Comparison of ENCODE assay signal across 19 mouse cellular contexts in genomic region chrX:142665423-142665805, GRCm38 (mm10). TPM values are rescaled to one million over a fixed set of nuclear protein-coding genes. Genes with fewer than 3 reads are reported as not detected.
A peak's percentile ranks its signal among the peaks of the same experiment; 100 is the strongest.
DNase-seq lines count a peak whose midpoint lies in the region; ATAC-seq and TF ChIP-seq lines count a peak whose summit lies in the region.
"Had no signal": no experiment of that assay in that cellular context is flagged by ENCODE, and none has a peak within 500 bp of the region (broad histone marks: within the 10 kb centered on the region; RNA-seq: fewer than 3 reads in every experiment).

No protein-coding gene starts in this region.

- no peak for TF ChIP-seq EP300 in stomach, postnatal 0 days (optimal IDR thresholded peaks at IDR 0.05)

- H3K9me3 ChIP-seq in embryonic facial prominence, embryonic 12.5 days = no peaks in the 10 kb centered on the region
- no peaks in the 10 kb centered on the region for H3K9me3 ChIP-seq in embryonic facial prominence, embryonic 10.5 days
- no peaks in the 10 kb centered on the region for H3K9me3 ChIP-seq in kidney, embryonic 14.5 days (ENCODE audit: control insufficient read depth, low read length)
- H3K9me3 ChIP-seq in stomach, embryonic 14.5 days (ENCODE audit: control insufficient read depth, low read depth, low read length) = no peaks in the 10 kb centered on the region
- no peaks in the 10 kb centered on the region for H3K9me3 ChIP-seq in stomach, postnatal 0 days (ENCODE audit: control insufficient read depth, low read length)
- H3K9me3 ChIP-seq: hindbrain, embryonic 10.5 days; liver, embryonic 15.5 days had no signal

- H3K36me3 ChIP-seq in embryonic facial prominence, embryonic 12.5 days = no peaks in the 10 kb centered on the region
- no peaks in the 10 kb centered on the region for H3K36me3 ChIP-seq in embryonic facial prominence, embryonic 10.5 days (replicated peaks)
- H3K36me3 ChIP-seq in kidney, embryonic 14.5 days (ENCODE audit: control insufficient read depth, insufficient read depth, low read length) = no peaks in the 10 kb centered on the region
- no peaks in the 10 kb centered on the region for H3K36me3 ChIP-seq in stomach, embryonic 14.5 days (ENCODE audit: control insufficient read depth, insufficient read depth, low read length)
- no peaks in the 10 kb centered on the region for H3K36me3 ChIP-seq in stomach, postnatal 0 days (ENCODE audit: control insufficient read depth, insufficient read depth, low read length)
- H3K36me3 ChIP-seq: hindbrain, embryonic 10.5 days; liver, embryonic 15.5 days had no signal

- peak; percentile 41; the same call in 1 of the 2 replicates for ATAC-seq in embryonic facial prominence, embryonic 12.5 days (ENCODE audit: insufficient number of reproducible peaks, insufficient read depth, low FRiP score, low TSS enrichment)
- ATAC-seq in kidney, embryonic 14.5 days (ENCODE audit: low FRiP score, low TSS enrichment) = 0 out of 2 replicates have a peak, but pooled peaks have one; percentile 43
- no peak; the same call in 1 of the 2 replicates for ATAC-seq in stomach, embryonic 14.5 days (ENCODE audit: insufficient number of reproducible peaks, insufficient read depth, low FRiP score, low read depth)
- no peak for ATAC-seq in stomach, postnatal 0 days (ENCODE audit: low FRiP score, low TSS enrichment)

- no peak for DNase-seq in embryonic facial prominence, embryonic 10.5 days (ENCODE audit: low spot score)
- DNase-seq in kidney, adult 11 months = no peak
- no peak for DNase-seq in stomach, postnatal 0 days (ENCODE audit: low spot score)
- DNase-seq in ovary, adult 18-20 months (ENCODE audit: low spot score) = no peak
- no peak for DNase-seq in adrenal gland, adult (ENCODE audit: inconsistent age in 2 of 2, low spot score in 1 of 2)
- DNase-seq: adrenal gland, adult 8-10 months; cerebellum, adult 11 months; cerebellum, postnatal 14 days; embryo, embryonic 11 days; gastrocnemius, adult 2 months; left cerebral cortex, postnatal 4 days; lung, postnatal 10 days; thymus, postnatal 36 days had no signal

- H3K4me3 ChIP-seq in embryonic facial prominence, embryonic 12.5 days = no peak overlapping the region
- no peak overlapping the region for H3K4me3 ChIP-seq in embryonic facial prominence, embryonic 10.5 days
- no peak overlapping the region for H3K4me3 ChIP-seq in kidney, embryonic 14.5 days (ENCODE audit: low read length)
- H3K4me3 ChIP-seq in stomach, embryonic 14.5 days (ENCODE audit: low read depth, low read length) = no peak overlapping the region
- H3K4me3 ChIP-seq in stomach, postnatal 0 days (ENCODE audit: low read depth, low read length) = no peak overlapping the region
- H3K4me3 ChIP-seq: gastrocnemius, adult 2 months; hindbrain, embryonic 10.5 days; layer of hippocampus, adult 2 months; liver, embryonic 15.5 days had no signal

- H3K9ac ChIP-seq in embryonic facial prominence, embryonic 12.5 days = no peak overlapping the region
- no peak overlapping the region for H3K9ac ChIP-seq in kidney, embryonic 14.5 days (ENCODE audit: low read depth, low read length)
- no peak overlapping the region for H3K9ac ChIP-seq in stomach, embryonic 14.5 days (replicated peaks; ENCODE audit: low read depth, low read length)
- H3K9ac ChIP-seq in stomach, postnatal 0 days (ENCODE audit: low read length) = no peak overlapping the region
- H3K9ac ChIP-seq: liver, embryonic 15.5 days had no signal

- peaks cover 15% of the 10 kb centered on the region; the same call in 1 of the 2 replicates for H3K4me1 ChIP-seq in embryonic facial prominence, embryonic 12.5 days
- H3K4me1 ChIP-seq in embryonic facial prominence, embryonic 10.5 days = peaks cover 16% of the 10 kb centered on the region
- H3K4me1 ChIP-seq in kidney, embryonic 14.5 days (ENCODE audit: control insufficient read depth, insufficient read depth, low read length) = no peaks in the 10 kb centered on the region
- no peaks in the 10 kb centered on the region for H3K4me1 ChIP-seq in stomach, embryonic 14.5 days (ENCODE audit: control insufficient read depth, insufficient read depth, low read length)
- H3K4me1 ChIP-seq in stomach, postnatal 0 days (replicated peaks; ENCODE audit: control insufficient read depth, insufficient read depth) = no peaks in the 10 kb centered on the region
- H3K4me1 ChIP-seq: hindbrain, embryonic 10.5 days; liver, embryonic 15.5 days had no signal

- no peak overlapping the region for H3K27ac ChIP-seq in embryonic facial prominence, embryonic 12.5 days
- no peak overlapping the region for H3K27ac ChIP-seq in embryonic facial prominence, embryonic 10.5 days (replicated peaks)
- H3K27ac ChIP-seq in kidney, embryonic 14.5 days (ENCODE audit: low read depth, low read length) = no peak overlapping the region; the same call in 1 of the 2 replicates
- H3K27ac ChIP-seq in stomach, embryonic 14.5 days (ENCODE audit: low read length) = peak overlapping the region; percentile 71; the same call in 1 of the 2 replicates
- H3K27ac ChIP-seq in stomach, postnatal 0 days (replicated peaks) = no peak overlapping the region
- H3K27ac ChIP-seq: gastrocnemius, adult 2 months; hindbrain, embryonic 10.5 days; layer of hippocampus, adult 2 months; liver, embryonic 15.5 days had no signal

- H3K27me3 ChIP-seq in embryonic facial prominence, embryonic 12.5 days = peaks cover 4% of the 10 kb centered on the region; the same call in 1 of the 2 replicates
- H3K27me3 ChIP-seq in embryonic facial prominence, embryonic 10.5 days (replicated peaks; ENCODE audit: low read depth, poor library complexity, severe bottlenecking) = peaks cover 90% of the 10 kb centered on the region
- no peaks in the 10 kb centered on the region for H3K27me3 ChIP-seq in kidney, embryonic 14.5 days (ENCODE audit: control insufficient read depth, insufficient read depth, low read length)
- H3K27me3 ChIP-seq in stomach, embryonic 14.5 days (ENCODE audit: control insufficient read depth, insufficient read depth, low read length) = no peaks in the 10 kb centered on the region
- H3K27me3 ChIP-seq in stomach, postnatal 0 days (ENCODE audit: control insufficient read depth, insufficient read depth, low read length) = no peaks in the 10 kb centered on the region
- H3K27me3 ChIP-seq: liver, embryonic 15.5 days had no signal

- no peak overlapping the region for H3K4me2 ChIP-seq in embryonic facial prominence, embryonic 12.5 days (replicated peaks)
- no peak overlapping the region for H3K4me2 ChIP-seq in kidney, embryonic 14.5 days (replicated peaks; ENCODE audit: low read depth, low read length)
- no peak overlapping the region for H3K4me2 ChIP-seq in stomach, embryonic 14.5 days (replicated peaks; ENCODE audit: low read depth, low read length)
- H3K4me2 ChIP-seq in stomach, postnatal 0 days (replicated peaks; ENCODE audit: low read depth) = no peak overlapping the region
- H3K4me2 ChIP-seq: liver, embryonic 15.5 days had no signal

- no peak for TF ChIP-seq CTCF in stomach, postnatal 0 days (IDR thresholded peaks at IDR 0.05; ENCODE audit: low read depth)

RNA-seq across cellular contexts. Expression of gene Tmem164, which starts 15.8 kb away (rescaled TPM):
- 79.5 and 84.0 TPM in 2 replicates for polyA plus RNA-seq in embryonic facial prominence, embryonic 12.5 days (2016; fragmentation: Nextera tagmentation; extraction: Ambion mirVana)
- 72.9 and 77.6 TPM in 2 replicates for polyA plus RNA-seq in embryonic facial prominence, embryonic 10.5 days (2016; fragmentation: Nextera tagmentation; extraction: Ambion mirVana)
- 18.5 and 34.5 TPM in 2 replicates for polyA plus RNA-seq in kidney, embryonic 14.5 days (2014; fragmentation: Nextera tagmentation; extraction: Ambion mirVana)
- polyA plus RNA-seq in stomach, embryonic 14.5 days (2014; fragmentation: Nextera tagmentation; extraction: Ambion mirVana) = 39.5 and 42.9 TPM in 2 replicates
- 29.9 and 32.4 TPM in 2 replicates for polyA plus RNA-seq in stomach, postnatal 0 days (2015; fragmentation: Nextera tagmentation; extraction: Ambion mirVana)

Comparison
In these comparisons a context has a peak if more than half of its experiments do, and no peak if none do; other contexts are left out.
1. ATAC-seq: peak in embryonic facial prominence, embryonic 12.5 days (single experiment) and kidney, embryonic 14.5 days (single experiment); none in stomach, embryonic 14.5 days (single experiment) and stomach, postnatal 0 days (single experiment).